Mouse (Mus musculus) urinary bladder, postnatal 25 days (tissue): Measurements from ENCODE around the gene Aifm2.

Experiments
- DNase-seq: peaks from one replicate; pipeline ENCODE4 v3.0.0; 2022; ENCODE audit warnings: low spot score

Gene Aifm2

DNA sequence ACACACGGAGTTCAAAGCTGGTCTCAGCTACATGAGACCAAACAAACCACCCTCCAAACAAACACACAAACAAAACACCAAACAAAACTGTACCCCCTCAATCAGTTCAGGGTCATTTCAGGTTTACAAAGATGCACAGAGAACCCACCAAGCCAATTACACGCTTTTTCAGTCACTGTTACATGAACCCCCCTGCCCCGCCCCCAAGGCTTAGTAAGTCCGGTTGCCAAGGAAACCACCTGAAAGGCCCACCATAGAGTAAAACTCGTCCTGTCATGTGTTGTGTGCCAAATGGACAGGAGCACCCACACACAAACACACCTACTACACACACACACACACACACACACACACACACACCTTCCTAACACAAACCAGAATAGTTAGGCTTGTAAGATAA is 50.5 kb downstream of the Aifm2 start:
- no peak for DNase-seq

DNA sequence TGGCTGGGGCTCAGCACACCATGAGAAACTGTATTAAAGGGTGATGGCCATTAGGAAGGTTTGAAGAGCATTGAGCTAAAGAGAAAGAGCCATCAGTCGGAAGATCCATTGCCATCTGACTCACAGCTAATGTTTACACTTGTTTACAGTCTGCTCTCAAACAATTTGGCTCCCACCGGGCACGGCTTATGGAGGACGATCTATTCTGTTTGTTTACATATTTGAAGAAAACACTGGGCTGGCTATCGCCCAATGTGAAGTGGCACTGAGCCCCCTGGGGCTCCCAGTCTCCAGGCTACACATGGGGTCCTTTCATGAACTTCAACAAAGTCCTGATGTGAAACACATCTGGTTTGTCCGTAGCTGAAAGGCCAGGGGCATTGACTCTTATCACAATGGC is 51.7 kb downstream of the Aifm2 start:
- no peak for DNase-seq

DNA sequence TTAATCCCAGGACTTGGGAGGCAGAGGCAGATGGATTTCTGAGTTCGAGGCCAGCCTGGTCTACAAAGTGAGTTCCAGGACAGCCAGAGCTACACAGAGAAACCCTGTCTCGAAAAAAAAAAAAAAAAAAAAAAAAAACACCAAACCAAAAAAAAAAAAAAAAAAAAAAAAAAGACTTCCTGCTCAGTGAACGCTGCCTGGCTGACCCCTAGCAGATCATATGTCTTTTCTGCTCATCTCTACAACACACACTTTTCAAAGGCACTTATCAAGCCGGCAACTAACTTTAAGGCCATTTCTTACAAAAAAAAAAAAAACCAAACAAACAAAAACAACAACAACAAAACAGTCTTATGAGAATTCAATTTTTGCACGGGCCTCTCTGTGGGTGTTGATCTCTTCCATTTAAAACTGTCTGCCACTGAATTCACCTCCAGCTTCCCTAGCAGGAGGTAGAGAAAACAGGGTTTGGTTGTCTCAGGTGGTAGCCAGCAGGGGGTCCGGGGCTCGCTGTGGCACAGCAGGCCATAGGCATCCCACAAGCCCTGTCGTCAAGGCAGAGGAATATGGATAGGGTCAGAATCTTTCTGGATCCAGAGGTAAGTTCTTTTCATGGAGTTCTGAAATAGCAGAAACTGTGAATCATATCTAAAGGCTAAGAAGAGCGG is 66.5 kb downstream of the Aifm2 start:
- no peak for DNase-seq

DNA sequence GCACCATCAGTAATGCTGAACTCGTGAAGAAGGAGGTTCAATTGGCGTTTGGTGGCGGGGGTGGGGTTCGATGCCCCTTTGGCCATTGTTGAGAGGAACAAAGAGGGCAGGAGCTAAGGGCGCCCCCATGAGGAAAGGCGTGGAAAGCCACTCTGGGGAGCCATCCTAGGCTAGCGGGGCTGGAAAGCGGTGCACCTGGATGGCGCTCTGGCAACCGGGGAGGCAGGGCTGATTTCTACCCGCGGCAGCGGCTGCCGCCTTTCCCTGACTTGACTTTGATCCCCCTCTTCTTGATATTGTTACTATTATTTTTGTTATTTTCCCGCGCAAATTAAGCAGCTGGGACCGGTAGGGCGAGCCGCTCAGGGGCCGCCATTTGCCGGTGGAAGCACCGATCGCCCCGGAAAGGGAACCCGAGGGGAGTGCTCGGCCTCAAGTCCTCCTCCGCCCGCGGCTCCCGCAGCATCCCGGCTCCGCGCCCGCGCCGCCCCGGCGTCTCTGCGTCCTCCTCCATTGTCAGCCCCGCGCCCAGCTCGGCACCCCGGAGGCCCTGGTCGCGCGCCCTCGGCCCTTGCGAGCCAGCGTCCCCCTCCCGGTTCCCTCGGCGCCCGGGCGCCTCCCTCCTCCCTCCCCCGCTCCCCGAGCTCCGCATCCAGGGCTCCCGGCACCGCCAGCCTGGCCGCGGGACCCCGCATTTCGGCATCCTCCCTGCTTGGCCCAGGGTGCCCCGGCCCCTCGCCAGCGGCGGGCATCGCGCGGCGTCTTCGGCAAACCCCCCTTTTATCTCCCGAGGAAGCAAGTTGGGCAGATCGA is 67.9 kb downstream of the Aifm2 start:
- DNase-seq: peak; percentile 63

DNA sequence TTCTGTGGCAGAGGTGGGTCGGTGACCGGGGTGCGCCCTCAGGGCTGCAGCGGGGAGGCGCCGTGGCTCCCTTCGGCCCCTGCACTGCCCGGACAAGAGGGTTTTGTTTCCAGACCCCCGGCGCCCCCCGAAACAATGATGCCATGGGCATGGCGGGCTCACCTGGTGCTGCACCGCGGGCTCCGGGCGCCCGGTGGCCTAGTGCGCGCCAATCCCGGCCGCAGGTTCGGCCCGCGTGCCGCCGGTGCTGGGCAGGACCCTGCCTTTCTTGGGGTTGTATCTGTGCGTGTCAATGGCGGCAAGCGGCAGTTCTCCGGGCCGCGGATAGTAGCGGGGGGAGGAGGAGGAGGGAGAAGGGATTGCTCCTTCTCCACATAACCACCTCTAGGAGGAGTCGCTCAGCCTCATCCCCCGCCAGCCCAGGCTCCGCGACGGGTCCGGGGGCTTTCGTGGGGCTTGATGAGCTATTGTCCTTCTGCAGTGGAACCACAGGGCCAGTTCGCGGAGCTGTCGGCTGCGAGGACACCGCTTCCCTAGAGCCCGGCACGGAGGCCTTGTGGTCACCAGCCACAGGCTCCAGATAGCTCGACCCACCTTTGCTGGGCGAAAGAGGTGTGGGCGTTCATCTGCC is 68.7 kb downstream of the Aifm2 start, which contains the start of gene H2afy2:
Gene H2afy2, minus strand, starts transcription at position 527 of the 631 bp plus-strand sequence.
- peak; percentile 52 for DNase-seq

DNA sequence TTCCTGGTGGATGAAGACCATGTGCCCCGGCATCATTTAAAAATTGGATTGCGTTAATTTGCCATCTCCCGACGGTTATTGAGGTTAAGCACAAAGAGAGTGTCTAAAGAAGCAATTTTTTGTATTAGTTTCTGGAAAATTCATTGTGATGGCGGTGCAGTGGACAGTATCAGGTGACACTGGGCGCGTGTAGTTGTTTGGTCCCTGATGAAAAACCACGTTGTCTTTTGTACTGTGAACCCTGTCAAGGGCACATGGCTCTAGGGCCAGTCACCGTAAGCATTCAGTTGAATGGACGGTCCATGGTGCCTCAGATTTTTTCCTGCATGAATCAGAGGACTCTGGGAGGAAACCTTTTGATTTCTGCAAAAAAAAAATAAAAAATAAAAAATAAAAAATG is 69.4 kb downstream of the Aifm2 start:
- no peak for DNase-seq

DNA sequence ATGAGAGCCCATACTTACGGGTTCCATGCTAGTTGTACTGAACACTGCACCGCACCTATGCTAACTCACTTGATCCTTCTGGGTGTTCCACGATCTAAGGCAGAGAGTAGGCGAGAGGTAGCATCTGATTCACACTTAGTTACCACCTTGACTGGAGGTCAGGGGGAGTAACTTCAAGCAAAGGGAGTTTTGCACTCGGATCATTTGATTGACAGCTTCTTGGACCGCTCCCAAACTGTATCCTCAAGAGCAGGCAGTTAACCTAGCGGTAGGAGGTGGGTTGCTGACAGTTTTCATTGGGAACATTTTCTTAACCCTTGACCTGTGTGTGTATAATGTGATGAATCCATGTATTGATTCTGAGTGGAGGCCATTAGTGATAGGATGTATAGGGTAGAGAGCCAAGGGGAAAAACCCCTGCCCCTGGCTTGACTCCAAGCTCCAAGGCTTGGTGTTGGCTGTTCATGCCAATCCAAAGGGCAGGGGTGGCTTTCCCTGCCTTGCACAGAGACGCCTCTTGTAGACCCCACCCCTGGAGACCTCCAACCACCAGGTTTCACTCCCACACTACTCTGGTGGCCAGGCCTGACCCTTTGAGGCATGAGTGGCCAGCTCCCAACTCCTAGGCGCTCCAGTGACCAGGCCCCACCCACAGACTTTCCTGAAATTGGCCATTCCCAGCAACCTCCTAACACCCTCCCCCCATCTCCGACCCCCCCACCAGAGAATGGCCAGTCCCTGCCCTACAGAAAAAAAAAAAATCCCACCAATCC is 72.7 kb downstream of the Aifm2 start:
- DNase-seq: no peak

DNA sequence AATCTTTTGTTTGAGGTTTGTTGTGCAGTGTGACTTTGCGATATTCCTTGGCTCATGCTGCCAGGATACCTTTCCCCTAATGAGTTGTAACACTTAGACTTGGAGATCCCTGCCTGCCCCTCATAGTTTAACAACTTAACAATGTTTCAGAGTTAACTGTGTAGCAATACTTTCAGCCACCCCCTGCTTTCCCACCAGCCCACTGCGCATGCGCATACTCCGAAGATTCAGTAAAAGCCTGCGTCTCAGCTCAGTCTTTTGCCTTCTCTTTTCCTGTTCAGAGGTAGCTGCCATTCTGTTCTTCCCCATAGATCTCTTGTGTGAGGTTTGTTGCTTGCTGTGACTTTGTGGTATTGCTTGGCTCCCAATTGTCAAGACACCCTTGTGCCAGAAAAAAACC is 73.4 kb downstream of the Aifm2 start:
- DNase-seq: no peak
